Mouse (Mus musculus) embryonic stem cell, embryonic (primary cell): Measurements from ENCODE around the gene Aaas.

Experiments
- CTCF ChIA-PET, 4 experiments: fragments of 300-600 bp in 2 of 4; fragments of 350-600 bp in 2 of 4; sonication (Branson Sonifier 250); formaldehyde crosslinking; loops; one replicate each; lab custom pipeline; 2022; ENCODE audit warnings: inconsistent platforms in 2 of 4; lab: Charles Lee
- POLR2A ChIA-PET, 4 experiments: fragments of 300-600 bp in 2 of 4; fragments of 350-600 bp in 2 of 4; sonication (Branson Sonifier 250); formaldehyde crosslinking; loops; one replicate each; lab custom pipeline; 2022; ENCODE audit warnings: antibody characterized with exemption in 4 of 4, inconsistent platforms in 1 of 4; lab: Charles Lee

The Aaas gene

GRCm38 (mm10) chr15:102308717-102309116, 41.9 kb downstream of the Aaas start:
- POLR2A ChIA-PET: interaction anchor here in 2 of 4 experiments (0.6 to 3.6 kb wide), 7 partner anchors 10 to 98 kb away, joined by 3 to 14 read pairs (median 4); partner anchors contain the start of genes Espl1 (in 1 of the 2) and Pfdn5 (in 1 of the 2)
- CTCF ChIA-PET: interaction anchor here in 3 of 4 experiments (0.5 to 1.5 kb wide), 9 partner anchors 10 to 202 kb away, joined by 3 to 7 read pairs (median 3); partner anchors contain the start of gene Espl1 (in 1 of the 3)

- POLR2A ChIA-PET: interaction anchor here in 3 of 4 experiments (0.6 to 3.0 kb wide), 7 partner anchors 9 to 146 kb away, joined by 3 to 18 read pairs (median 5); no protein-coding TSS in a partner anchor
- CTCF ChIA-PET: interaction anchor here in 1 of 4 experiments (3.3 kb wide), 1 partner anchor 13 kb away, joined by 11 read pairs; no protein-coding TSS in a partner anchor
These were observed 48.0 kb downstream of the Aaas start for GRCm38 (mm10) chr15:102302542-102302941.

GRCm38 (mm10) chr15:102296368-102297006, 54.1 kb downstream of the Aaas start:
- ChIA-PET CTCF (interaction anchor here in 2 of 4 experiments (0.6 to 1.2 kb wide), 4 partner anchors 12 to 189 kb away, joined by 3 read pairs; no protein-coding TSS in a partner anchor), POLR2A (interaction anchor here in 3 of 4 experiments (0.6 to 4.6 kb wide), 47 partner anchors 8 to 426 kb away, joined by 3 to 15 read pairs (median 4); partner anchors contain the start of genes Mfsd5 (in 2 of the 3), Myg1 (in 2 of the 3), Spryd3 (in 2 of the 3) and Tarbp2 (in 2 of the 3))

- POLR2A ChIA-PET: interaction anchor here in 3 of 4 experiments (0.5 to 4.6 kb wide), 47 partner anchors 8 to 427 kb away, joined by 3 to 15 read pairs (median 4); partner anchors contain the start of genes Mfsd5 (in 2 of the 3), Spryd3 (in 2 of the 3), Tarbp2 (in 2 of the 3) and Aaas (in 1 of the 3)
- CTCF ChIA-PET: interaction anchor here in 2 of 4 experiments (0.6 to 1.2 kb wide), 4 partner anchors 13 to 188 kb away, joined by 3 read pairs; no protein-coding TSS in a partner anchor
These were observed 54.8 kb downstream of the Aaas start, which contains the start of gene Espl1 for GRCm38 (mm10) chr15:102295633-102296367. Espl1 (plus strand) TSS chr15:102296266.
